Mouse (Mus musculus) midbrain, postnatal 0 days (tissue): ENCODE measurements around the gene Hspg2. TPM values are rescaled to one million over a fixed set of nuclear protein-coding genes. Genes with fewer than 3 reads are reported as not detected.

ENCODE experiments used
- ATAC-seq: fragments of 200-750 bp; cut with Nextera tagmentation; 2 replicates; pipeline ENCODE4 v1.8.0; 2017; ENCODE audit warnings: moderate number of reproducible peaks, mild to moderate bottlenecking, moderate TSS enrichment, moderate library complexity; ENCODE audit not compliant: low FRiP score
- DNase-seq: peaks from one replicate; pipeline ENCODE4 v3.0.0-alpha.2; 2015; ENCODE audit warnings: low spot score
- H3K27ac ChIP-seq: fragments of 300-500 bp; sonication (generic); 2 replicates; pipeline ENCODE4 v1.5.1; 2014; ENCODE audit warnings: low read depth, mild to moderate bottlenecking, low read length, mixed read lengths
- H3K27me3 ChIP-seq: fragments of 300-500 bp; sonication (generic); 2 replicates; pipeline ENCODE4 v1.6.1; 2014; ENCODE audit warnings: low read length, control low read depth, mixed read lengths; ENCODE audit not compliant: insufficient read depth
- H3K36me3 ChIP-seq: fragments of 300-500 bp; sonication (generic); 2 replicates; pipeline ENCODE4 v1.6.1; 2014; ENCODE audit warnings: low read length, control low read depth, mixed read lengths; ENCODE audit not compliant: insufficient read depth
- H3K4me1 ChIP-seq: fragments of 300-500 bp; sonication (generic); 2 replicates; pipeline ENCODE4 v1.6.1; 2014; ENCODE audit warnings: mild to moderate bottlenecking, control low read depth, antibody characterized with exemption, low read length, mixed read lengths; ENCODE audit not compliant: insufficient read depth
- H3K4me2 ChIP-seq: fragments of 300-500 bp; sonication (generic); 2 replicates; pipeline ENCODE4 v1.6.1; 2014; ENCODE audit warnings: low read depth, mild to moderate bottlenecking, low read length, mixed read lengths; ENCODE audit not compliant: poor library complexity, severe bottlenecking
- H3K4me3 ChIP-seq: fragments of 300-500 bp; sonication (generic); 2 replicates; pipeline ENCODE4 v1.5.1; 2014; ENCODE audit warnings: low read depth, mild to moderate bottlenecking, low read length, moderate library complexity
- H3K9ac ChIP-seq: fragments of 300-500 bp; sonication (generic); replicated peaks from 2 replicates; pipeline ENCODE4 v1.6.1; 2014; ENCODE audit warnings: mild to moderate bottlenecking, low read length, moderate library complexity, mixed read lengths; ENCODE audit not compliant: poor library complexity, severe bottlenecking
- H3K9me3 ChIP-seq: fragments of 300-500 bp; sonication (generic); 2 replicates; pipeline ENCODE4 v1.6.1; 2016; ENCODE audit warnings: low read length, control low read depth
- CTCF ChIP-seq: IDR thresholded peaks from 2 replicates; pipeline ENCODE4 v1.5.1; 2016; ENCODE audit warnings: antibody characterized with exemption, mild to moderate bottlenecking
- WGBS: fragments of 180-500 bp; shearing (Covaris S2); extraction: QIAGEN DNeasy Blood & Tissue Kit; methylation state at CpG from one replicate; pipeline ENCODE4 v1.1.7; 2014; 5-methylcytosine and 5-hydroxymethylcytosine counted together
- polyA plus RNA-seq: library from polyadenylated mRNA; unstranded; fragments of >200 nt; fragmentation: Nextera tagmentation; extraction: Ambion mirVana; gene quantifications from 2 replicates; pipeline ENCODE4 v1.2.1, GENCODE M21; 2015
- total RNA-seq: library from RNA; depleted of rRNA; stranded (reverse); fragments of >200 nt; gene quantifications from 2 replicates; pipeline ENCODE4 v1.2.3, GENCODE M21; 2014

Hspg2 gene
- total and polyA plus RNA-seq, 2 experiments from 2014 or later = 2.2 to 30.5 TPM

- DNase-seq = no peak
- no peaks in the 10 kb centered on the region for H3K9me3 ChIP-seq
Observed at GRCm38 (mm10) chr4:137589586-137589985, 121.0 kb downstream of the Hspg2 start.

GRCm38 (mm10) chr4:137590961-137591360 lies 122.4 kb downstream of the Hspg2 start:
- Histone ChIP-seq H3K36me3 (no peaks in the 10 kb centered on the region), H3K4me1 (peaks cover 5% of the 10 kb centered on the region; the same call in 1 of the 2 replicates), H3K9ac (no peak overlapping the region), H3K4me3 (no peak overlapping the region), H3K4me2 (no peak overlapping the region), H3K9me3 (no peaks in the 10 kb centered on the region), H3K27ac (no peak overlapping the region), H3K27me3 (no peaks in the 10 kb centered on the region)
- TF ChIP-seq CTCF = no peak
- DNase-seq = no peak
- ATAC-seq = no peak
- WGBS = 86% methylated on average over 4 of the region's 4 CpGs

More at GRCm38 (mm10) chr4:137589586-137589985, 121.0 kb downstream of the Hspg2 start:
- no peak overlapping the region for H3K4me3 ChIP-seq
- TF ChIP-seq CTCF = no peak
- H3K9ac ChIP-seq = no peak overlapping the region
- no peak overlapping the region for H3K27ac ChIP-seq
- H3K4me1 ChIP-seq = no peaks in the 10 kb centered on the region
- no peak for ATAC-seq
- no peak overlapping the region for H3K4me2 ChIP-seq
- 91% methylated on average over 3 of the region's 3 CpGs for WGBS
- H3K27me3 ChIP-seq = no peaks in the 10 kb centered on the region
- no peaks in the 10 kb centered on the region for H3K36me3 ChIP-seq

GRCm38 (mm10) chr4:137593601-137594495 lies 125.3 kb downstream of the Hspg2 start, which contains the start of gene Usp48:
Gene Usp48 (plus strand): TSS chr4:137593755.
- Histone ChIP-seq H3K9me3 (no peaks in the 10 kb centered on the region), H3K4me2 (peak within 1 kb of the TSS; percentile 74), H3K4me3 (peak within 1 kb of the TSS; percentile 87), H3K9ac (peak within 1 kb of the TSS; percentile 86), H3K27me3 (no peaks in the 10 kb centered on the region), H3K4me1 (peaks cover 8% of the 10 kb centered on the region; the same call in 1 of the 2 replicates), H3K27ac (peak within 1 kb of the TSS; percentile 98), H3K36me3 (no peaks in the 10 kb centered on the region)
- peak; percentile 95 for ATAC-seq
- under 1% methylated on average over 82 of the region's 92 CpGs for WGBS
- DNase-seq = peak; percentile 100
- no peak for TF ChIP-seq CTCF

GRCm38 (mm10) chr4:137594496-137595270 lies 126.1 kb downstream of the Hspg2 start:
- H3K27me3 ChIP-seq = no peaks in the 10 kb centered on the region
- H3K9ac ChIP-seq = peak overlapping the region; percentile 86
- H3K36me3 ChIP-seq = no peaks in the 10 kb centered on the region
- H3K4me2 ChIP-seq = peak overlapping the region; percentile 74
- DNase-seq = peak; percentile 54
- ATAC-seq = 0 out of 2 replicates have a peak, but pooled peaks have one; percentile 1
- peak overlapping the region; percentile 87 for H3K4me3 ChIP-seq
- WGBS = 4% methylated on average over 40 of the region's 40 CpGs
- H3K27ac ChIP-seq = peak overlapping the region; percentile 98
- H3K4me1 ChIP-seq = peaks cover 8% of the 10 kb centered on the region; the same call in 1 of the 2 replicates
- no peaks in the 10 kb centered on the region for H3K9me3 ChIP-seq
- no peak for TF ChIP-seq CTCF

- Histone ChIP-seq H3K4me3 (no peak overlapping the region), H3K4me1 (peaks cover 8% of the 10 kb centered on the region; the same call in 1 of the 2 replicates), H3K27me3 (no peaks in the 10 kb centered on the region), H3K9me3 (no peaks in the 10 kb centered on the region), H3K27ac (no peak overlapping the region), H3K9ac (no peak overlapping the region), H3K4me2 (no peak overlapping the region), H3K36me3 (no peaks in the 10 kb centered on the region)
- no peak for DNase-seq
- ATAC-seq = no peak
- no peak for TF ChIP-seq CTCF
- WGBS = 93% methylated on average over 4 of the region's 4 CpGs
Observed at GRCm38 (mm10) chr4:137597098-137597630, 128.6 kb downstream of the Hspg2 start.
